Mouse (Mus musculus): ENCODE data around the gene Disc1. TPM values are rescaled to one million over a fixed set of nuclear protein-coding genes. Genes with fewer than 3 reads are reported as not detected.

The Disc1 gene
- total and polyA plus RNA-seq, 3 experiments = not detected

DNA sequence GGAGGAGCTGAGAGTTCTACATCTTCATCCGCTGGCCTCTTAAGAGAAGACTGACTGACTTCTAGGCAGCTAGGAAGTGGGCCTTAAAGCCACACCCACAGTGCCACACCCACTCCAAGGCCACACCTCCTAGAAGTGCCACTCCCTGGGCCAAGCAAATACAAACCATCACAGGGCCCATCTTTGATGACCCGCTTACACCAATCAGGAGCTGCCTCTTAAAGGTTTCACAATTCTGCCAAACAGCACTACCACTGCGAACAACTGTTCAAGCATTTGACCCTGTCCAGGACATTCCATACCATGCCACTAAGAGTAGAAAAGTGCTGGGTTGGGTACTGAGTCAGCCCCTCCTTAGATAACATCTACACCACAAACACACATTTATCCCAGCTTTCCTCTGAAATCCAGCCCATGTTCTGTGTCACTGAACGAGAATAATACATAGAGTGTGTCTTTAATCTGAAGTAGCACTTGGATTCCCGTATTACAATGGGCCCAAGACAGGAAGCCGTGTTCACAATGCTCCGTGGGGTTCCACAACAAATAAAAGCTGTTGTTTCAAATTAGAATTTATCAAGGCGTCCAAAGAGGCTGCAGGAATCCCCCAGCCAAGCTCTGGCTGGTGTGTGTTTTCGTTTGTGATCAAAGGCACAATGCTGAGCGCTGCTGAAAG lies 199.6 kb downstream of the Disc1 start:
- dilution Hi-C loops (cut with MboI; ENCODE audit: extremely low pct_ligation_motif_present, extremely low pct_unique_long_range_greater_than_20kb, low sequenced_read_pairs) = no loop called here
- DNase-seq (ENCODE audit: extremely low read depth) = peak; percentile 21

DNA sequence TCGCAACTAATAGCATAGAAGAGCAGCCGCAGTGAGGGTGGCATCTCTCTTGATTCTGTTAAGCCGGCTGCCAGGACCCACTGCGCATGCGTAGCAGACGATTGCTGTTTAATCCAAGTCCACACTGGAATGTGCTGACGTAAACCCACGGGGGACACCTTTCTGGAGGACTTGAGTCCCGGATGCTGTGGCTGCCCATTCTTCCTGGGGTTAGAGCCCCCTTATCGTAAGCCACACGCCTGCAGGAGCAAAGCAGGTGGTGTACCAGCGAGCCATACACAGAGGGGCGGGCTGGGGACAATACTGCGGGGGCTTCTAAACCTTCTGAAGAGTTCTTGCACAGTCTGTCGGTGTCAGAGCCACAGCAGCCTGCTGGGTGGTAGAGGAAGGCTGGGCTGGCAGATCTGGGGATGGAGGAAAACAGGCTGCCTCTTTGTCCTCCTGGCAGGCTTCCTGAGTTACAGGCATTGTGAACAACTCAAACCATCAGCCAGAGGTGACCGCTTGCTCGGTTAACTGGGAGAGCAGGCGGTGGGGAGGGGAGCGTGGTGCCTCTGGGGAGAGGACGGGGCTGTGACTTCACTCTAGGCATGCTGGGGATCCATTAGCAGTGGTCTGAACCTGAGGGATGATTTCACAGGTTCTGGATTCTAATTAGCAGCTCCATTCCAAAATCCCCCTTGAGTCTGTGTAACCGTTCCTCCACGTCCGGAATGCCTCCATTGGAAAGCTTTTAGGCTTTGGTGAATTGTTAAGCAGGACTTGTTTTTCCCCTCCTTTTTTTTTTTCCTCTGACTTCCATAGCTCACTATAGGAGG lies 200.4 kb downstream of the Disc1 start:
- in situ Hi-C loops (cut with MboI; ENCODE audit: low pct_ligation_motif_present, low pct_unique_long_range_greater_than_20kb, low sequenced_read_pairs) = no loop called here
- Histone ChIP-seq H3K36me3 (replicated peaks in 1 of 2; ENCODE audit: control insufficient read depth in 1 of 2, insufficient read depth in 1 of 2, low read length in 1 of 2) (no peaks in the 10 kb centered on the region), H3K79me2 (replicated peaks; ENCODE audit: control insufficient read depth, extremely low read depth, insufficient read depth, poor library complexity, severe bottlenecking) (no peaks in the 10 kb centered on the region), H3K9ac (ENCODE audit: insufficient read depth, low read depth) (no peak overlapping the region), H3K9me3 (replicated peaks; ENCODE audit: low read length) (no peaks in the 10 kb centered on the region), H3K4me1 (ENCODE audit: control insufficient read depth in 1 of 2, insufficient read depth in 2 of 2) (peaks cover 0 to 4% of the 10 kb centered on the region in 2 experiments; a peak in 2 of 4 replicates), H3K27me3 (replicated peaks) (no peaks in the 10 kb centered on the region), H3K4me2 (ENCODE audit: insufficient read depth, low read depth, poor library complexity, severe bottlenecking) (no peak overlapping the region), H3K27ac (ENCODE audit: insufficient read depth, low read depth) (no peak overlapping the region), H3K4me3 (replicated peaks in 1 of 3; ENCODE audit: low read depth in 2 of 3, low read length in 2 of 3, poor library complexity in 1 of 3) (no peak overlapping the region)
- TF ChIP-seq RAD21 (IDR thresholded peaks at IDR 0.05; ENCODE audit: low read depth, low read length) = no peak
- TF ChIP-seq HCFC1 (IDR thresholded peaks at IDR 0.05; ENCODE audit: low read depth, low read length) = no peak
- no peak for TF ChIP-seq JUN (IDR thresholded peaks at IDR 0.05; ENCODE audit: insufficient read depth, low read depth, low read length)
- no peak for TF ChIP-seq MAZ (IDR thresholded peaks at IDR 0.05; ENCODE audit: low read depth, low read length)
- no peak for TF ChIP-seq MAFK (IDR thresholded peaks at IDR 0.05; ENCODE audit: insufficient replicate concordance, low read length)
- no peak for TF ChIP-seq EP300 (IDR thresholded peaks at IDR 0.05; ENCODE audit: low read length)
- no peak for TF ChIP-seq ELF1 (IDR thresholded peaks at IDR 0.05; ENCODE audit: low read depth, low read length)
- TF ChIP-seq CHD1 (IDR thresholded peaks at IDR 0.05; ENCODE audit: low read depth, low read length) = no peak
- DNase-seq (ENCODE audit: extremely low read depth) = no peak
- dilution Hi-C loops (cut with MboI; ENCODE audit: extremely low pct_ligation_motif_present, extremely low pct_unique_long_range_greater_than_20kb, low sequenced_read_pairs) = no loop called here

More for the DNA sequence above, 199.6 kb downstream of the Disc1 start:
- Histone ChIP-seq H3K9me3 (replicated peaks; ENCODE audit: low read length) (peaks cover 3% of the 10 kb centered on the region), H3K4me2 (ENCODE audit: insufficient read depth, low read depth, poor library complexity, severe bottlenecking) (no peak overlapping the region), H3K9ac (ENCODE audit: insufficient read depth, low read depth) (no peak overlapping the region), H3K36me3 (replicated peaks in 1 of 2; ENCODE audit: control insufficient read depth in 1 of 2, insufficient read depth in 1 of 2, low read length in 1 of 2) (no peaks in the 10 kb centered on the region), H3K79me2 (replicated peaks; ENCODE audit: control insufficient read depth, extremely low read depth, insufficient read depth, poor library complexity, severe bottlenecking) (no peaks in the 10 kb centered on the region), H3K27ac (ENCODE audit: insufficient read depth, low read depth) (no peak overlapping the region), H3K4me3 (replicated peaks in 1 of 3; ENCODE audit: low read depth in 2 of 3, low read length in 2 of 3, poor library complexity in 1 of 3) (no peak overlapping the region), H3K27me3 (replicated peaks) (no peaks in the 10 kb centered on the region), H3K4me1 (ENCODE audit: control insufficient read depth in 1 of 2, insufficient read depth in 2 of 2) (peaks cover 0 to 4% of the 10 kb centered on the region in 2 experiments; a peak in 2 of 4 replicates)
- in situ Hi-C loops (cut with MboI; ENCODE audit: low pct_ligation_motif_present, low pct_unique_long_range_greater_than_20kb, low sequenced_read_pairs) = no loop called here
- TF ChIP-seq CHD2 (IDR thresholded peaks at IDR 0.05; ENCODE audit: low read length) (no peak), ZC3H11A (IDR thresholded peaks at IDR 0.05; ENCODE audit: low read depth, low read length) (no peak), JUND (conservative IDR thresholded peaks at IDR 0.05; ENCODE audit: low read depth, low read length) (no peak), TCF12 (IDR thresholded peaks at IDR 0.05; ENCODE audit: low read depth, low read length) (no peak), UBTF (IDR thresholded peaks at IDR 0.05; ENCODE audit: low read depth, low read length) (no peak), TBP (conservative IDR thresholded peaks at IDR 0.05; ENCODE audit: low read depth, low read length) (no peak), NELFE (IDR thresholded peaks at IDR 0.05; ENCODE audit: low read depth, low read length) (no peak), ZMIZ1 (IDR thresholded peaks at IDR 0.05; ENCODE audit: low read depth, low read length) (no peak), ZKSCAN1 (IDR thresholded peaks at IDR 0.05; ENCODE audit: borderline replicate concordance, low read depth, low read length) (no peak), USF1 (IDR thresholded peaks at IDR 0.05; ENCODE audit: low read depth, low read length) (no peak), RAD21 (IDR thresholded peaks at IDR 0.05; ENCODE audit: low read depth, low read length) (no peak), KAT2A (IDR thresholded peaks at IDR 0.05; ENCODE audit: insufficient replicate concordance, low read length) (no peak), MEF2A (IDR thresholded peaks at IDR 0.05; ENCODE audit: borderline replicate concordance, low read depth, low read length) (no peak), PAX5 (IDR thresholded peaks at IDR 0.05; ENCODE audit: low read length) (no peak), CTCF (conservative IDR thresholded peaks at IDR 0.05 in 1 of 2, IDR thresholded peaks at IDR 0.05 in 1 of 2; ENCODE audit: low read depth in 2 of 2, low read length in 2 of 2) (no peak), ZNF384 (IDR thresholded peaks at IDR 0.05; ENCODE audit: low read depth, low read length) (no peak)
